Mouse (Mus musculus): ENCODE results near the gene Emc10.

The Emc10 gene

GRCm38 (mm10) chr7:44443268-44444173 lies 52.8 kb downstream of the Emc10 start:
- Histone ChIP-seq H3K4me1 (replicated peaks; ENCODE audit: low read depth, low read length) (peaks cover 43% of the 10 kb centered on the region), H3K36me3 (ENCODE audit: insufficient read depth, low read length) (no peaks in the 10 kb centered on the region), H3K4me3 (replicated peaks; ENCODE audit: low read length) (peak overlapping the region; percentile 55), H3K27me3 (ENCODE audit: insufficient read depth, low read length) (peaks cover 85% of the 10 kb centered on the region), H3K9me3 (ENCODE audit: low read length) (no peaks in the 10 kb centered on the region)
- TF ChIP-seq NANOG (IDR thresholded peaks at IDR 0.05; ENCODE audit: borderline replicate concordance, low read length) (no peak), CTCF (conservative IDR thresholded peaks at IDR 0.05; ENCODE audit: low read length) (no peak), POU5F1 (IDR thresholded peaks at IDR 0.05; ENCODE audit: borderline replicate concordance, low read length) (no peak)

DNA sequence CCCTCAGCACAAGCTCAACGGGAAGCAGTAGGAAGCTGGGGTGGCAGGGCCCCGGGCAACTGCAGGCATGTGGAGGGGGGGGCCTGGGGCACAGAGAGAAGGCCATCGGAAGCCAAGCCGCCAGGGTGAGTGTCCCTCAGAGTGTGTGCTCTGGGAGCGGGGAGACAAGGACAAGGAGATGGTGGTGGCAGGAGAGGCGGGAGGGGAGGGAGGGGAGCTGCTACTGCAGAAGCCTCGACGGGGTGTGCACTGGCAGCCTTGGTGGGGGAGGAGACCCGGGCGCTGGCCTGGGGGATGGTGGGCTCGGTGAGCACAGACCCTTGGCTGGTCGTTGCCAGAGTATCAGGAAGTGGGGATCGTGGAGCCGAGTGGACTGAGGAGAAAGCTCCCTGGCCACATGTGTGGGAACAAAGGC lies 53.9 kb downstream of the Emc10 start:
- TF ChIP-seq POU5F1 (IDR thresholded peaks at IDR 0.05; ENCODE audit: borderline replicate concordance, low read length) (no peak), CTCF (conservative IDR thresholded peaks at IDR 0.05; ENCODE audit: low read length) (no peak)
- Histone ChIP-seq H3K4me3 (replicated peaks; ENCODE audit: low read length) (peak overlapping the region; percentile 55), H3K27me3 (ENCODE audit: insufficient read depth, low read length) (peaks cover 89% of the 10 kb centered on the region), H3K4me1 (replicated peaks; ENCODE audit: low read depth, low read length) (peaks cover 43% of the 10 kb centered on the region), H3K9me3 (ENCODE audit: low read length) (no peaks in the 10 kb centered on the region), H3K36me3 (ENCODE audit: insufficient read depth, low read length) (no peaks in the 10 kb centered on the region)

- Histone ChIP-seq H3K9me3 (ENCODE audit: low read length) (no peaks in the 10 kb centered on the region), H3K36me3 (ENCODE audit: insufficient read depth, low read length) (no peaks in the 10 kb centered on the region), H3K4me3 (replicated peaks; ENCODE audit: low read length) (no peak overlapping the region), H3K27me3 (ENCODE audit: insufficient read depth, low read length) (peaks cover 90% of the 10 kb centered on the region), H3K4me1 (replicated peaks; ENCODE audit: low read depth, low read length) (peaks cover 43% of the 10 kb centered on the region)
- TF ChIP-seq NANOG (IDR thresholded peaks at IDR 0.05; ENCODE audit: borderline replicate concordance, low read length) = no peak
- no peak for TF ChIP-seq POU5F1 (IDR thresholded peaks at IDR 0.05; ENCODE audit: borderline replicate concordance, low read length)
- TF ChIP-seq CTCF (conservative IDR thresholded peaks at IDR 0.05; ENCODE audit: low read length) = no peak
Measured at GRCm38 (mm10) chr7:44441648-44442109, 54.6 kb downstream of the Emc10 start.

- TF ChIP-seq POU5F1 (IDR thresholded peaks at IDR 0.05; ENCODE audit: borderline replicate concordance, low read length) = no peak
- TF ChIP-seq NANOG (IDR thresholded peaks at IDR 0.05; ENCODE audit: borderline replicate concordance, low read length) = no peak
Measured at GRCm38 (mm10) chr7:44441180-44441579, 55.1 kb downstream of the Emc10 start.

DNA sequence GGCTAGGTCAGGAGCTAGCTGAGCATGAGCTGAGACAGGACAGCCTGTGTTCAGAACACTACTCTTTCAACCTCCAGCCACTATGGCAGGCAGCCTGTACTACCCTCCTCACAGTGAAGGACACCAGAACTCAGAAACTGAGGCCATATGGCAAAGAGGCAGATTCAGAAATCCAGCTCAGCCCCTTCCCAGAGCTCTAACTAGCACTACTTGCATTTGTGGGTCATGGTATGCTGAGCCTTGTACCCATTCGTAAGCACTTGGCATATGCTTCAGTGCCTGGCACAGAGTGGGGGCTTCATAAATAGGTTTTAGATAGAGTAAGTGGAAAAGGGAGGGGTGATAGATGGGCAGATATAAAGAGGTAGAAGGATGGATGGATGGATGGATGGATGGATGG lies 55.9 kb downstream of the Emc10 start:
- Histone ChIP-seq H3K27me3 (ENCODE audit: insufficient read depth, low read length) (peaks cover 80% of the 10 kb centered on the region), H3K4me3 (replicated peaks; ENCODE audit: low read length) (no peak overlapping the region), H3K9me3 (ENCODE audit: low read length) (no peaks in the 10 kb centered on the region), H3K36me3 (ENCODE audit: insufficient read depth, low read length) (no peaks in the 10 kb centered on the region), H3K4me1 (replicated peaks; ENCODE audit: low read depth, low read length) (peaks cover 46% of the 10 kb centered on the region)
- TF ChIP-seq CTCF (conservative IDR thresholded peaks at IDR 0.05; ENCODE audit: low read length) (no peak), NANOG (IDR thresholded peaks at IDR 0.05; ENCODE audit: borderline replicate concordance, low read length) (no peak), POU5F1 (IDR thresholded peaks at IDR 0.05; ENCODE audit: borderline replicate concordance, low read length) (no peak)

More at GRCm38 (mm10) chr7:44441180-44441579, 55.1 kb downstream of the Emc10 start:
- Histone ChIP-seq H3K4me1 (replicated peaks; ENCODE audit: low read depth, low read length) (peaks cover 43% of the 10 kb centered on the region), H3K27me3 (ENCODE audit: insufficient read depth, low read length) (peaks cover 85% of the 10 kb centered on the region), H3K36me3 (ENCODE audit: insufficient read depth, low read length) (no peaks in the 10 kb centered on the region), H3K9me3 (ENCODE audit: low read length) (no peaks in the 10 kb centered on the region), H3K4me3 (replicated peaks; ENCODE audit: low read length) (no peak overlapping the region)
